Mouse (Mus musculus) neutrophil, adult 65 days (primary cell): ENCODE results near the gene Gm438. TPM values are rescaled to one million over a fixed set of nuclear protein-coding genes. Genes with fewer than 3 reads are reported as not detected.

Source experiments
- total RNA-seq: library from RNA; stranded (reverse); gene quantifications from 2 replicates; pipeline ENCODE4 v1.2.4, GENCODE M21; 2023

Gm438 gene
- total RNA-seq, result not detected in 2 replicates

DNA sequence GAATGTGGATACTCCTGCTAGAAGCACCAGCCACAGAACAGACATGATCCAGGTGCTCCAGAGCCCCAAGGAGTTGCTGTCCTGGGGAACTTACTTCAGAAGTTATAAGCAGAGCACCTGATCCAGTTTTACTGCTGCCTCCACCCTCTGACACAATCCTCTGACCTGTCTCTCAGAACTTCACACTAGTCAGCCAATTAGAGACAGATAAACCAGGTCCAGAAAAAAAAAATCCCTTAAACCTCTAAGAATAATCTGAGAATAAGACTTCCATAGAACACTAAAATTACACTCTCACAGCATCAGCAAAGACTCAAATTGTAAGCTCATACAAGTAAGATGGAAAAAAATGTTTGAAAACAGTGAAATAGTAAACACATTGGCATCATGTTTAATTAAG is at the start of gene Gm438:
Gene Gm438, minus strand, starts transcription at position 101 of the 400 bp plus-strand sequence.

Other genes starting within 250 kb of the Gm438 start
- gene Gm13124, start 221.4 kb downstream of the Gm438 start, total RNA-seq, result not detected in 2 replicates
- not detected in 2 replicates for gene Aadacl4, start 172.9 kb downstream of the Gm438 start, total RNA-seq
- not detected in 2 replicates for gene Gm436, start 100.2 kb downstream of the Gm438 start, total RNA-seq
- gene Gm13178, start 65.2 kb downstream of the Gm438 start, total RNA-seq, result not detected in 2 replicates
- 29.3 and 38.9 TPM in 2 replicates for gene Dhrs3, start 106.2 kb upstream of the Gm438 start, total RNA-seq